9 mouse cellular contexts compared by ENCODE assay signal in the genomic region with DNA sequence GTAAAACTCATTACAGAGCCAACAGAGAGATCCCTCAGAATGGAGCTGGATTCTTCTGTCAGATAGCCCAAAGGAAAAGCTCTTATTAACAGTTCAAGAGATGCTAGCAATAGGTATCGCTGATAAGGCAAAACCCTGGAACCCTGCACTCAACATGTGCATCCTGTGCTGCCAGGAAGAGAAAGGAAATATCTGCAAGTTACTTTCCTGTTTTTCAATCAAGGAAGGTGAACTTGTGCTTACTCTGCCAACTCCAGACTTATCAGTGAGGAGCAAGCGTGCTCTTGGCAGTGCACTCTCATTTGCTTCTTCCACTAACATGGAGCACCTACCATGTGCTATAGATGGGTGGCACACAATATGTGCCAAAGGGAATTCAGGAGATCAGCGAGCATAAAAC.
A peak's percentile ranks its signal among the peaks of the same experiment; 100 is the strongest.
DNase-seq lines count a peak whose midpoint lies in the region; ATAC-seq and TF ChIP-seq lines count a peak whose summit lies in the region.
"Had no signal": no experiment of that assay in that cellular context is flagged by ENCODE, and none has a peak within 500 bp of the region (broad histone marks: within the 10 kb centered on the region; RNA-seq: fewer than 3 reads in every experiment).

No protein-coding gene starts in this region.

- H3K36me3 ChIP-seq in intestine, embryonic 14.5 days (ENCODE audit: control insufficient read depth, insufficient read depth, low read length): no peaks in the 10 kb centered on the region
- H3K36me3 ChIP-seq in intestine, postnatal 0 days (ENCODE audit: control insufficient read depth, insufficient read depth): no peaks in the 10 kb centered on the region
- no peaks in the 10 kb centered on the region for H3K36me3 ChIP-seq in heart, embryonic 12.5 days
- H3K36me3 ChIP-seq in kidney, embryonic 14.5 days (ENCODE audit: control insufficient read depth, insufficient read depth, low read length): no peaks in the 10 kb centered on the region

- no peak overlapping the region for H3K4me3 ChIP-seq in intestine, embryonic 14.5 days (ENCODE audit: low read depth, low read length)
- no peak overlapping the region for H3K4me3 ChIP-seq in intestine, postnatal 0 days (ENCODE audit: low read depth, low read length)
- H3K4me3 ChIP-seq in heart, embryonic 12.5 days: no peak overlapping the region
- H3K4me3 ChIP-seq in kidney, embryonic 14.5 days (ENCODE audit: low read length): no peak overlapping the region

- intact Hi-C loops in left cerebral cortex, postnatal 36 days (cut with DNase I): no loop called here

- TF ChIP-seq CTCF in intestine, postnatal 0 days (IDR thresholded peaks at IDR 0.05; ENCODE audit: low read depth): no peak

- no peak for DNase-seq in intestine, embryonic 14.5 days (ENCODE audit: low spot score)
- DNase-seq in lung, postnatal 25 days (ENCODE audit: low spot score): peak; percentile 82
- no peak for DNase-seq in spleen, adult 18-20 months
- DNase-seq in left cerebral cortex, postnatal 36 days (ENCODE audit: low spot score in 2 of 2): no peak
- DNase-seq in frontal cortex, adult 2 months (ENCODE audit: extremely low spot score in 1 of 2, low spot score in 1 of 2): no peak
- DNase-seq: gastrocnemius, postnatal 36 days had no signal

- H3K9me3 ChIP-seq in intestine, embryonic 14.5 days (ENCODE audit: control insufficient read depth, low read length): no peaks in the 10 kb centered on the region
- no peaks in the 10 kb centered on the region for H3K9me3 ChIP-seq in intestine, postnatal 0 days (ENCODE audit: control insufficient read depth)
- H3K9me3 ChIP-seq in heart, embryonic 12.5 days (replicated peaks): no peaks in the 10 kb centered on the region
- no peaks in the 10 kb centered on the region for H3K9me3 ChIP-seq in kidney, embryonic 14.5 days (ENCODE audit: control insufficient read depth, low read length)

- no peak overlapping the region for H3K9ac ChIP-seq in intestine, embryonic 14.5 days (ENCODE audit: low read length)
- no peak overlapping the region for H3K9ac ChIP-seq in intestine, postnatal 0 days (ENCODE audit: low read depth, low read length)
- no peak overlapping the region for H3K9ac ChIP-seq in heart, embryonic 12.5 days
- H3K9ac ChIP-seq in kidney, embryonic 14.5 days (ENCODE audit: low read depth, low read length): no peak overlapping the region

- 0 out of 2 replicates have a peak overlapping the region, but pooled peaks have one; percentile 20 for H3K27ac ChIP-seq in intestine, embryonic 14.5 days (ENCODE audit: low read depth)
- no peak overlapping the region for H3K27ac ChIP-seq in intestine, postnatal 0 days (ENCODE audit: low read depth, low read length)
- peak overlapping the region; percentile 71 for H3K27ac ChIP-seq in heart, embryonic 12.5 days (ENCODE audit: poor library complexity, severe bottlenecking)
- H3K27ac ChIP-seq in kidney, embryonic 14.5 days (ENCODE audit: low read depth, low read length): peak overlapping the region; percentile 18; the same call in 1 of the 2 replicates

- H3K27me3 ChIP-seq in intestine, embryonic 14.5 days (replicated peaks; ENCODE audit: control insufficient read depth, insufficient read depth, low read length): no peaks in the 10 kb centered on the region
- H3K27me3 ChIP-seq in intestine, postnatal 0 days (replicated peaks; ENCODE audit: control insufficient read depth, insufficient read depth, low read length): no peaks in the 10 kb centered on the region
- H3K27me3 ChIP-seq in heart, embryonic 12.5 days (replicated peaks): no peaks in the 10 kb centered on the region
- no peaks in the 10 kb centered on the region for H3K27me3 ChIP-seq in kidney, embryonic 14.5 days (ENCODE audit: control insufficient read depth, insufficient read depth, low read length)

- no peak for ATAC-seq in intestine, embryonic 14.5 days (replicated peaks; ENCODE audit: low FRiP score, low TSS enrichment, low read depth)
- no peak for ATAC-seq in intestine, postnatal 0 days
- peak; percentile 80; the same call in 1 of the 2 replicates for ATAC-seq in heart, embryonic 12.5 days (ENCODE audit: insufficient number of reproducible peaks, low FRiP score)
- no peak for ATAC-seq in kidney, embryonic 14.5 days (ENCODE audit: low FRiP score, low TSS enrichment)

- H3K4me2 ChIP-seq in intestine, embryonic 14.5 days (ENCODE audit: low read length): no peak overlapping the region
- no peak overlapping the region for H3K4me2 ChIP-seq in intestine, postnatal 0 days (replicated peaks; ENCODE audit: low read depth)
- no peak overlapping the region for H3K4me2 ChIP-seq in heart, embryonic 12.5 days
- no peak overlapping the region for H3K4me2 ChIP-seq in kidney, embryonic 14.5 days (replicated peaks; ENCODE audit: low read depth, low read length)

- WGBS in intestine, embryonic 14.5 days: 83% methylated on average over 3 of the region's 3 CpGs
- 79% methylated on average over 3 of the region's 3 CpGs for WGBS in intestine, postnatal 0 days
- WGBS in heart, embryonic 12.5 days: 58% methylated on average over 3 of the region's 3 CpGs
- WGBS in kidney, embryonic 14.5 days: 75% methylated on average over 3 of the region's 3 CpGs

- H3K4me1 ChIP-seq in intestine, embryonic 14.5 days (replicated peaks; ENCODE audit: control insufficient read depth, insufficient read depth, low read length): no peaks in the 10 kb centered on the region; the same call in 1 of the 2 replicates
- H3K4me1 ChIP-seq in intestine, postnatal 0 days (replicated peaks; ENCODE audit: control insufficient read depth, insufficient read depth, low read length): no peaks in the 10 kb centered on the region
- no peaks in the 10 kb centered on the region for H3K4me1 ChIP-seq in heart, embryonic 12.5 days (replicated peaks)
- no peaks in the 10 kb centered on the region for H3K4me1 ChIP-seq in kidney, embryonic 14.5 days (ENCODE audit: control insufficient read depth, insufficient read depth, low read length)
